Mouse (Mus musculus) G1E-ER4 (cell line): ENCODE results near the gene Epha2. TPM values are rescaled to one million over a fixed set of nuclear protein-coding genes. Genes with fewer than 3 reads are reported as not detected.

Source experiments
- GATA1 ChIP-seq: IDR thresholded peaks from one replicate; pipeline ENCODE4 v1.8.0; 2012; ENCODE audit warnings: low read length, inconsistent platforms
- polyA plus RNA-seq: library from polyadenylated mRNA; stranded (reverse); fragments of >175 nt; gene quantifications from 2 replicates; pipeline ENCODE4 v1.2.3, GENCODE M21; 2012

Gene Epha2
- polyA plus RNA-seq, 1 experiment = 0.02 TPM

DNA sequence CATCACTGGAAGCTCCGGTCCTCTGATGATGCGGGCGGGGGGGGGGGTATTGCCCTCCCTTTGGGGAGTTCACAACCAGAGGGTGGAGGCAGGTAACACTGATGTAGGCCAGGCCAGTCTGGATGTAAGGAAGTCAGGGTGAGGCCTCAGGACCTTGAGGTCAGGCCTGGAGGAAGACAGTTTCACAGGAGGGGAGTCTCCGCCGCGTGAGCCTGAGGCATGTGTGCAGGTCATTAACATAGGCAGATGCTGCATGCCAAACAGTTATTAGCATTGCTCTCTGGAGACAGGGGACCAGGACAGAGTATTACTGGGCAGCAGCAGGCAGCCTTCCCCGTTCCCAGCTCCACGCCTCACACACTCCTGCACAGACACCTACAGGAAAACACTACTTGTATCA is 12.9 kb upstream of the Epha2 start:
- TF ChIP-seq GATA1 = no peak

DNA sequence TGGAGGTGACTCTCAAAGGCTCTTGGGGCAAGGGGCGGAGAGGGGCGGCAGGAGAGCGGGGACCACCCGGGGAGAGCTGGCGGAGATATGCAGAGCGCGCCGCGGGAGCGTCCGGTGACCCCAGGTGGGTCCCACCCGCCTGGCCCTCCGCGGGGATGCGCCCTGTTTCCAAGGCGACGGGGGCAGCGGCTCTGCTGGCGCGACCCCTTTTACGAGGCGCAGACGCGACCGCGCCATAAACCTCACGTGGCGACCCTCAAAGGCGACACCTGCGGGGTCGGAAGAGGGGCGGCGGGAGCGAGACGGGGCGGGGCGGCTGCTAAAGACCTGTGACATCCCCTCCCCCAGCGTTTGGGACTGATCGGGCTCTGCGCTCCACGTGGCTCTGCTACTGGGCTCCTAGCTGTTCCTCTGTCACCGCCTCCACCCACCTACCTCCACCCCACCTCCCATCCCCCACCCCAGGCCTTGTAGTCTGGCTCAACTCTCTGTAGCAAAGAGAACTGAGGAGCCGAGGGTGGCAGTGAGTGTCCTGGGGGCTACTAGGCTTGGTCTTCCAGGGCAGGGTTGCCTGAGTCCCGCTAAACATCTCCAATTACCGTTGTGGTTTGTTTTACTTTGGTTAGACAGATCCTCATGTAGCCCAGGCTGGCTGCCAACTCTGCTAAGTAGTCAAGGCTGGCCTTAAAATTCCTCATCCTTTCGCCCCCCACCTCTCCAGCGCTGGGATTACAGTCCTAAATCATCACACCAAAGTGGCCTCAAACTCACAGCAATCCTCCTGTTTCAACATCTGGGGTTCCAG is 9.3 kb upstream of the Epha2 start:
- no peak for TF ChIP-seq GATA1

DNA sequence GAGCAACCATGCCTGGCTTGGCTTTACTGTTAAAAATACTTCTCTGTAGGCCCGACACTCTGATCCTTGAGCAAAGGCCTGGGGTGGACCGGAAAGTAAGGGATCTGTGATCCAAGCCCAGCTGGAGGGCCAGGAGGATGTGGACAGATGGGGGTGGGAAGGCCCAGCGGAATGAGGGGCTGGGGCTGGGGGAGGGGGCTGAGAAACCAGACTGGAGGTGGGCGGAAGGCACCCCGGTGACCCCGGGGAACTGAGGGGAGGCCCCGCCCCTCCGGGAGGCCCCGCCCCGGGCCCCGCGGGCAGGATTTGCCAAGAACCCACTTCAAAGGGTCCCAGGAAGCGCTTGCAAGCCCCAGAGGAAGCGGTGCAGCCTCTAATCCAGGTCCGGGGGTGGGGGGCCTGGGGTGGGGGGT is 5.3 kb upstream of the Epha2 start:
- no peak for TF ChIP-seq GATA1

DNA sequence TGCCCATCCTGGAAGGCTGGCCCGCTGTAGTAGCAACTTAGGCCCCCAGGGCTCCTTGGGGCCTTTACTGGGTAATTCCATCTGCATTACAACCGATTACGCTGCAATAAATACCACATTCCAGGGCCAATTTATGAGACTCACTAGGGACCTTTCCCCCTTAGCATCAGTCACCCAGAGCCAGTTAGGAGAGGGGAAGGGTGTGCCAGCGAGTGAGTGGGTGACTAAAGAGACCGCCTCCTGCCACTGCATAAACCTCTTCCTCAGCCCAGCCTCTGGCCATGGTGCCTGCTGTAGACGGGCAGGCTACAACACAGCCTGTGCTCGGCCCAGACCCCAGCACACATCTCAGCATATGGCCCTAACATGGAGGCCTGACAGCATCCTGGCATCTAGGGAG is 3.1 kb upstream of the Epha2 start:
- TF ChIP-seq GATA1 = no peak

DNA sequence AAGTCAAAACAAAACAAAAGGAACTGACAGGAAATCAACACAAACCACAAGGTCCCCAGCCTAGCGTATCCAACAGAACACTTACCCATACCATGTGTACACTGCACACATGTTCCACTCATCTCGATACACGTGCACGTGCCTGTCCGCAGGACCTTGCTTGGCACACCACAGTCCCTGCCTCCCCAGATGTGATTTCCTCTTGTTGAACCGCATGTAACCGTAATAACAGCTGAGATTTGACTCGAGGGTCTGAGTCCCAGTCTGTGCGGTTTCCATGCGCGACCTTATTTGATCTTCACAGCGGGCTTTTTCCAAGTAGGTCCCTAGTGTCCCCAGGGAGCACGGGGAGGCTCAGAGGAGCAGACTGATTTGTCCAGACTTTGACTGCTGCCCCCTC is 1.7 kb upstream of the Epha2 start:
- no peak for TF ChIP-seq GATA1

DNA sequence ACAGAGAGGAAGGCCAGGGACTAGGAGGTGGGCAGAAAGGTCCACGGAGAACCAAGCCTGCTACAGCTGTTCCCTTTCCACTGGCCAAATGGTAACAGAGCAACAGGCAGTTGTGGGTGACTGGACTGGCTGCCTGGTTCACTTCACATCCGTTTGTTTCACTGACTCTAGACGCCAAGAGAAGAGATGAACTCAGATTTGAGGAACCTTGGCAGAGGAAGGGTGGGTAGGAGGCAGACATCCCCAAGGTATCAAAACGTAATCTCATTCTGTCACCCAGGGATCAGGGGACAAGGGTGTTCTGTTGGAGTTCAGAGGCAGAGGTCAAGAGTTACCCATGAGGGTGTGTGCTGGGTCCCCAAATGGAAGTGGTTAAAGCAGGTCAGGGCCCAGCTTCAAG is 844 bp upstream of the Epha2 start:
- TF ChIP-seq GATA1 = no peak

DNA sequence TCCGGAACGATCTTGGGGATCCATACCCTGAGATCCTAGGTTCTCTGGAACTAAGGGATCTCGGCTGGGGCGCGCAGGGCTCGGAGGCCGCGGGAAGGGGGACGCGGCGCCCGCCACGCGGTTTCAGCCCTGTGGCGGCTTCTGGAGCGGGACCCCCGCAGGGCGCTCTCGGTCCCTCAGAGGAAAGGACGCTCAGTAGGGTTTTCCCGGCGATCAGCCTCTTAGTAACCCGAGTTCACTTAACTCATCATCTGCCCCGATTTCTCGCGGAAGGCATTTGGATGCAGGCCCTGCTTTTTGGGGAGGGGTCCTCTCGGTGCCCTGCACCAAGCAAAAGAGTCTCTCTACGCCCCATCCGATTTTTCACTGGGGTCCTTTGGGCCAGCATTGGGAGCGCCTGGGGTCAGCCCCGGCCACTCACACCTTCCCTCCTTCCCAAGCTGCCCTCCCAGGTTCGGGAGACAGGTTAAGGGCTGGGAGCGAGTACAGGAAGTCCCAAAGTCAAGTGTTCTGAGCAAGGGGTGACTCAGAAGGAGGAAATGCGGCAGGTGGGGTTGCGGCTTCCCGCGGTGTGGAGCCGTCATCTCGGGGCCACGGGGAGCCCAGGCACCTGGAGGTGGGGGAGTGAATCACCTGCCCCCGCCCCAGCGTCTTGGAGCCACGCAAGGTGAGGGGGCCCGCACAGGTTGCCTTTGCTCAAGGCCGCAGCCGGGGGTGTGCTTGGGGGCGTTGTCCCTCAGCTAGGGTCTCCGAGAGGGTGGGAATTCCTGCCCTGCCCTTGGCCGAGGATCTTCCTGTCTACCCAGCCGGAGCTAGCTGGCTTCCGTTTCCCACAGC is 769 bp downstream of the Epha2 start:
- TF ChIP-seq GATA1 = no peak

DNA sequence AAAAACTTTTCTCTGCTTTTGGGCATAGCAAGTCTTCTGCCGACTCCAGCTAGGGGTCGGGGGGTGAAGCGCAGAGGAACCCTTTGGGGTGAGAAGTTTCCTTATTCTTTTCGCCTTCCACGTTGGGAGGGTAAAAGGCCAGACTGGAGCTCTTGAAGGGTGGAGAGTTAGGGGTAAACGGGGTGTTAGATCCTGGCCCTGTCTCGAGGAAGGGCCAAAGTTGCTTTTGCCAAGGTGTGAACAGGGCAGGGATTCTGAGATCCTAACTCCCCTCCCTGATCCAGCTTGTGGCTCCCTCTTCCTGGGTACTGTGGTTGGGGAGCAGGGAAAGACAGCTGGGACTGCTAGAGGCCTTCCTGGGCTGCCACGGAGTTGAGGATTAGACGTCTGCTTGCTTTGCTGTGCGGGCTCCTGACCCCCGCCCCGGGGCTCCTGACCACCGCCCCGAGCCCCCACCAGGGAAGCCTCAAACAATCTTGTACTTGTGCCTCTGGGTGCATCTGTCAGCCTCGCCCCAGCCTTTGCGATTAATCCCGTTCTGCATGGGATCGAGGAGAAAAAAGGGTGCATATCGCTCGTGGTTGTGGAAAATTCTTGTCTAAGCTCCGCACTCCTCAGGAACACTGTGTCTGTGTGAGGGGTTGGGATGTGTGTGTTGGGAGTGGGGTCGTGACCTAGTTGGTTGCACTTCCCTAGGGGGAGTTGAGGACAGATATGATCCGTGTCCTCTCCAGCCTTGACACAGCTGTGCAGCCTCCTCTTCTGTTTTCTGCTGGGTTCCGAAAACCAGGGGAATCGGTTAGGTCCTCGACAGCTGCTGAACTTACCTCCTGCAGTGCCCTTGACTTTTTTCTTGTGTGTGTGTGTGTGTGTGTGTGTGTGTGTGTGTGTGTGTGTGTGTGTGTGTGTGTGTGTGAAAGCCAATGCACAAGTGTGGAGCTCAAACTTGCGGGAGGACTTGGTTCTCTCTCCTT is 1.7 kb downstream of the Epha2 start:
- TF ChIP-seq GATA1 = no peak

DNA sequence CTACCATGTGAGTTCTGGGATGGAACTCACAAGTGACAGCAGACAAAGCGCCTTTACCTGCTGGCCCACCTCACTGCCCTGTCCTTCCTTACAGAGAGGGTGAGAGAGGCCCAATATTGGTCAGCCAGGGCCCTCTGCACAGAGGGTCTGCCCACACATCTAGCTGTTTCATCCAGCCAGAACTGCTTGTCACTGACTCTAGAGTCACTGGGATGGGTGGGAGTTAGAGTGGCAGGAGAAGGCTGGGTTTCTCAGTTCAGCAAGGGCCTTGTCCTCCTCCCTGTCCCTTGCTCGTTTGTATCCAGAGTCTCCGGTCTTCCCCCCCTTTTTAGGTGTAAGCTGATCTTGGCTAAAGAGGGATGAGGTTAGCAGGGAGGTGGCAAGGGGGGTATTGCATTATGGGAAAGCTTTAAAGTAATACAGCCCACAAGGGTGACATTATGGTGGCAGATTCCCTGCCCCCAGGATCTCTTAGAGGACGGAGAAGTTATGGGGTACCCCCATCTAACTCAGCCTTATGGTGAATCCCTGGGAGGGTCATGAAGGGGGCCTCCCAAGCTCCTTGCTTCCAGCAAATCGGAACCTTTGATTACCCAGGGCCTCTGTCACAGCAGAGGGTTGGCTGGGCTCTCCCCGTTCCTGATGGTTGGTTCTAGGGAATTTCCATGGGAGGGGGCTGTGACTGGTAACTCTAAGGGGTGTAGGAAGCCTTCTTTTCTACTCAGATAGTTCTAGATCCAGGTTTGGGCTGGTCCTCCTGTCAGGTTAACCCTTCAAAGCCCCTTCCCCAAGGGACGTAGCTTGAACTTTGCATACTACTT is 2.6 kb downstream of the Epha2 start:
- TF ChIP-seq GATA1 = no peak

DNA sequence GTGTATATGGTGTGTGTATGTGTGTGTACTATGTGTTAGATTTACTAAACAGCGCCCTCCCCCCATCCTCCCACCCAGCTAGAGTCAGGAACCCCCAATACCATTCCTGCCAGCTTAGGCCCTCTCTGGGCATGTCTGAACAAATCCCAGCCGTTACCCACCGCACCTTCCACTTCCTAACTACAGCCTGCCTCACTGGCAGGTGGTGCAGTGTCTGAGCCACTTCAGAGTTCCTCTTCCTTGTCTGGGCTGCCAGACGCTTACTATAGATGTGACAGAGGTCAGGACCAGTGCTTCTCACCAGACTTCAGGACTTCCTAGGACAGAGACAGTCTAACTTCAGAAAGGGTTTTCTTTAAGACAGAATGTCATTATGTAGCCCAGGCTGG is 3.2 kb downstream of the Epha2 start:
- no peak for TF ChIP-seq GATA1

DNA sequence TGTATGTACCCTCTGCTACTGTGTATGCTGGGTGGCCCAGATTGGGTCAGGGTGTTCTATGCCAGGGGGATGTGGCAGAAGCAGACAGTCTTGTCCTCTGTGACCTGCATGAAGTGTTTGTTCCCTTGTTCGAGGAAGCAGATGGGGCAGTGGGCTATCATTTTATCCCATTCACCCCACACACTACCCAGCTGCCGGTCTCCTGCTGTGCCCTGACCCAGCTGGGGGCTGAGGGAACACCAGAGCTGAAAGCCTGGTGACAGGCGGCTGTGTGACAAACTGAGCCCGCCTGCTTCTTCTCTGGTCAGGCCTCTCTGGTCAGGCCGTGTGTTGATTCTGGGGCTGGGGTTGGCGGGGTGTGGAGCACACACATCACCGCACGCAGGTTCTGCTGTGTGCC is 5.0 kb downstream of the Epha2 start:
- no peak for TF ChIP-seq GATA1

DNA sequence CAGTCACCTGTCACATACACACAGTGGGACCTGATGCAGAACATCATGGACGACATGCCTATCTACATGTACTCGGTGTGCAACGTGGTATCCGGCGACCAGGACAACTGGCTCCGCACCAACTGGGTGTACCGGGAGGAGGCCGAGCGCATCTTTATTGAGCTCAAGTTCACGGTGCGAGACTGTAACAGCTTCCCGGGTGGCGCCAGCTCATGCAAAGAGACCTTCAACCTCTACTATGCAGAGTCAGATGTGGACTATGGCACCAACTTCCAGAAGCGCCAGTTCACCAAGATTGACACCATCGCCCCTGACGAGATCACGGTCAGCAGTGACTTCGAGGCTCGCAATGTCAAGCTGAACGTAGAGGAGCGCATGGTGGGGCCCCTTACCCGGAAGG is 7.3 kb downstream of the Epha2 start:
- no peak for TF ChIP-seq GATA1

DNA sequence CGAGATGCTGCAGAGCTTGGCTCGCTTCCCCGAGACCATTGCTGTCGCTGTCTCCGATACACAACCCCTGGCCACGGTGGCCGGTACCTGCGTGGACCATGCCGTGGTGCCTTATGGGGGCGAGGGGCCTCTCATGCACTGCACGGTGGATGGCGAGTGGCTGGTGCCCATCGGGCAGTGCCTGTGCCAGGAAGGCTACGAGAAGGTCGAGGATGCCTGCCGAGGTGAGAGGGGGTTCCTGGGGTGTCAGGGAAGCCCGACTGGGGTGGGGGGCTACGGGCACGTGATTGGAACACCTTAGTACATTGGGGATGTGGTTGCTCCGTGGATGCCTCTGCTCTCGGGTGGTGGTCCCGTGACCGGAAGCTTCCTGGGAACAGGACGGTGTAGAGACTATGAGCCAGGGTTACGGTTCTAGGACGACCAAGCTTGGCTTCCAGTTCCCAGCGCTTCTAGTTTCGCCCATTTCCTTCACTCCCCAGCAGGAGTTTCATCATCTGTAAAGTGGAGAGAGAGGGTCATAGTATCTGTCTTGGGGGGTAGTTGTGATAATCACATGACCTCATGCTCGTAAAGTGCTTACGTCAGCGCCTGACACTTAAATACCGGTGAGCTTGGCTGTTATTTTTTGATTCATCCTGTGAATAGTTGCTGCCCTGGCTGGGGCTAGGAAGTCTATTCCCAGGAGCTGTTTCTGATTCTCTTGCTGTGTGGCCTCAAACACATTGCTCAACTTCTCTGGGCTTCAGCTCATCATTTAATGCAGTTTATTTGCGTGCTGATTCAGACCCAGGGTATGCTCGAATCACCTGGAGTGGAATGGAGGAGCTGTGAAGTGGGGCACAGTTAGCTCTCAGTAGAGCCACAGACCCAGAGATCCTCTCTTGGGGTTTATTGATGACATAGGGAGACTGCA is 8.1 kb downstream of the Epha2 start:
- no peak for TF ChIP-seq GATA1

DNA sequence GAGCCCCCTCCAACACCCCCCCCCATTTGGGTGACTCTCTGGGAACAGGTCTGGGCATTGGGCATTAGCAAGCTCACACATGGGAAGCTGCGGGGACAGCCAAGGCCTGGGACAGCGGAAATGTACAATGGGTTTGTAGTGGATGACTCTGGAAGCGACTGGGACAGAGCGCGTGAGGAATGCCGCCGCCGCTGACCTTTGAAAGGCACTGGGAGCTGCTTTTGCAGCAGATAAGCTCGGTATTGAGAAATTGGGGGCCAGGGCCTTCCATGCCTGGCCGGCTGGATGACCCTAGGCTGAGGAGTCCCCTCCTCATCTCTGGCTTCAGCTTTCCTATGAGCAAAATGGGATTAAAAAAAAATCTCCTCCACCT is 8.7 kb downstream of the Epha2 start:
- TF ChIP-seq GATA1 = no peak

DNA sequence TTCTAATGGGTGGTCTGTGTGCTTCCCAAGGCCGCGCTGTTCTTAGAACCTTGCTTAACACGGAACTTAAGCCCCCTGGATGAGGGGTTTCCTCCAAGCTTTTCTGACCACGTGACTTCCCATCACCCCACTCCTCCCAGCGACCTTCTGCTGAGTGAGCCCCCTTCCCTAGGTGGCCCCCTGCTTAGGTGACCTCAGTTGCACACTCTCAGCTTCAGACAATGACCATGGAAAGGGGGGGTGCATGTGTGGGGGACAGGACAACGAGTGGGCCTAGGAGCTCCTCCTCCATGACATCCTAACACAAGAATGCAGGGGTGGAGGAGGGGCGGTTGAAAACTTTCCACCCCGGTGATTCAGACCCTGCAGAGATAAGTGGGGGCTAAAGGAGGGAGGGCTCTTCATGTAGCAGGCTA is 9.2 kb downstream of the Epha2 start:
- no peak for TF ChIP-seq GATA1
